Mouse (Mus musculus): ENCODE data around the gene Phox2a. TPM values are rescaled to one million over a fixed set of nuclear protein-coding genes. Genes with fewer than 3 reads are reported as not detected.

Gene Phox2a
- polyA plus RNA-seq, 1 experiment from 2014 or later = not detected

- no peak overlapping the region for H3K27ac ChIP-seq
- H3K4me3 ChIP-seq = no peak overlapping the region
- H3K4me1 ChIP-seq = peaks cover 27% of the 10 kb centered on the region
- H3K4me2 ChIP-seq = no peak overlapping the region
- no peaks in the 10 kb centered on the region for H3K9me3 ChIP-seq
- H3K9ac ChIP-seq = no peak overlapping the region
- peaks cover 77% of the 10 kb centered on the region for H3K36me3 ChIP-seq
- 96% methylated on average over 8 of the region's 8 CpGs for WGBS
- H3K27me3 ChIP-seq = no peaks in the 10 kb centered on the region
- ATAC-seq (ENCODE audit: insufficient number of reproducible peaks, insufficient read depth, low FRiP score, low TSS enrichment, low read depth) = no peak
These were observed 13.3 kb downstream of the Phox2a start for GRCm38 (mm10) chr7:101831437-101831836.

GRCm38 (mm10) chr7:101832372-101832771 is 14.3 kb downstream of the Phox2a start:
- 89% methylated on average over 4 of the region's 4 CpGs for WGBS
- peaks cover 27% of the 10 kb centered on the region for H3K4me1 ChIP-seq
- no peak overlapping the region for H3K4me3 ChIP-seq
- peaks cover 67% of the 10 kb centered on the region for H3K36me3 ChIP-seq
- H3K27me3 ChIP-seq = no peaks in the 10 kb centered on the region
- H3K27ac ChIP-seq = no peak overlapping the region
- no peaks in the 10 kb centered on the region for H3K9me3 ChIP-seq
- no peak overlapping the region for H3K9ac ChIP-seq
- no peak overlapping the region for H3K4me2 ChIP-seq
- ATAC-seq (ENCODE audit: insufficient number of reproducible peaks, insufficient read depth, low FRiP score, low TSS enrichment, low read depth) = no peak

DNA sequence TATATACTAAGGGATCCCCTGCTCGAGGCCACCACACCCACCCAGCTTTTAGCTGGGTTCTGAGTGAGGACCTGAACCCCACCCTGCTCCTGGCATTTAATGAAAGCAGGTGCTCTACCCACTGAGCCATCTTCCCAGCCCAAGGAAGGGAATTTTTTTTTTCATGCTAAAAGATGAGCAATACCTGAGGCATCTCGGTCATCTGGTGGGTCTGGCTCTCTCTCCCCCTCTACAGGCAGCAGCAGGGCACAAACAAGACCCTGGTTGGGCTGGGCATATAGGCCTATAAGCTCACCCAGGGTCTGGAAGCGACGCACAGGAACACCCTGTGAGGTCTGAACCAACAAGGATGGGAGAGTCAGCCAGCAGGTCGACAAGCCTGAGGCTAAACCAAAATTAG is 15.2 kb downstream of the Phox2a start:
- no peak for ATAC-seq (ENCODE audit: insufficient number of reproducible peaks, insufficient read depth, low FRiP score, low TSS enrichment, low read depth)
- no peak overlapping the region; the same call in 1 of the 2 replicates for H3K4me2 ChIP-seq
- peaks cover 58% of the 10 kb centered on the region for H3K36me3 ChIP-seq
- no peak overlapping the region for H3K27ac ChIP-seq
- H3K27me3 ChIP-seq = no peaks in the 10 kb centered on the region
- H3K4me3 ChIP-seq = no peak overlapping the region
- 68% methylated on average over 5 of the region's 5 CpGs for WGBS
- H3K9me3 ChIP-seq = no peaks in the 10 kb centered on the region
- H3K4me1 ChIP-seq = peaks cover 27% of the 10 kb centered on the region
- no peak overlapping the region for H3K9ac ChIP-seq

- H3K27ac ChIP-seq = no peak overlapping the region; the same call in 1 of the 2 replicates
- WGBS = 48% methylated on average over 3 of the region's 3 CpGs
- H3K4me3 ChIP-seq = no peak overlapping the region
- peaks cover 51% of the 10 kb centered on the region for H3K36me3 ChIP-seq
- peak overlapping the region; percentile 44; the same call in 1 of the 2 replicates for H3K9ac ChIP-seq
- H3K4me2 ChIP-seq = peak overlapping the region; percentile 0; the same call in 1 of the 2 replicates
- H3K9me3 ChIP-seq = no peaks in the 10 kb centered on the region
- H3K27me3 ChIP-seq = no peaks in the 10 kb centered on the region
- peaks cover 33% of the 10 kb centered on the region for H3K4me1 ChIP-seq
- ATAC-seq (ENCODE audit: insufficient number of reproducible peaks, insufficient read depth, low FRiP score, low TSS enrichment, low read depth) = no peak
These were observed 15.9 kb downstream of the Phox2a start for GRCm38 (mm10) chr7:101833916-101834584.

DNA sequence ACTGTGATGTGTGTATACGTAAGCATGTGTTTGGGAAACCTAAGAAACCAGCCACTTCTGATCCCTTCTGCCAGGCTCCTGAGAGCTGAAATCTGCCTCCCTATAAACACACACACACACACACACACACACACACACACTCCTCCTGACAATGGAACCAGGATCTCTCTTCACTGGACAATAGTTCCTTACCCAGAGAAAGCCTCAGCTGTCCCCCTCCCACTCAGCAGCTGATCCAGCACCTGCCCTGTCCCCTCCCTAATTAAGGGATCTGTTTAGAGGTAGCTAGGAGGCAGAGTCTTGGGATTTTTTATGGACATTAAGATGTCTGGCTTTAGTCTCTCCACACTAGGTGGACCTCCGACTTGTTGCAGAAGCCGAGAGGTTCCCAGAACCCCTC is 16.8 kb downstream of the Phox2a start:
- H3K4me1 ChIP-seq = peaks cover 35% of the 10 kb centered on the region
- H3K9me3 ChIP-seq = no peaks in the 10 kb centered on the region
- peaks cover 42% of the 10 kb centered on the region for H3K36me3 ChIP-seq
- H3K9ac ChIP-seq = peak overlapping the region; percentile 99; the same call in 1 of the 2 replicates
- peak overlapping the region; percentile 81 for H3K4me2 ChIP-seq
- H3K27me3 ChIP-seq = no peaks in the 10 kb centered on the region
- no peak for ATAC-seq (ENCODE audit: insufficient number of reproducible peaks, insufficient read depth, low FRiP score, low TSS enrichment, low read depth)
- whole genome bisulfite sequencing = 59% methylated on average over 3 of the region's 3 CpGs
- H3K27ac ChIP-seq = no peak overlapping the region
- H3K4me3 ChIP-seq = peak overlapping the region; percentile 90; the same call in 1 of the 2 replicates

DNA sequence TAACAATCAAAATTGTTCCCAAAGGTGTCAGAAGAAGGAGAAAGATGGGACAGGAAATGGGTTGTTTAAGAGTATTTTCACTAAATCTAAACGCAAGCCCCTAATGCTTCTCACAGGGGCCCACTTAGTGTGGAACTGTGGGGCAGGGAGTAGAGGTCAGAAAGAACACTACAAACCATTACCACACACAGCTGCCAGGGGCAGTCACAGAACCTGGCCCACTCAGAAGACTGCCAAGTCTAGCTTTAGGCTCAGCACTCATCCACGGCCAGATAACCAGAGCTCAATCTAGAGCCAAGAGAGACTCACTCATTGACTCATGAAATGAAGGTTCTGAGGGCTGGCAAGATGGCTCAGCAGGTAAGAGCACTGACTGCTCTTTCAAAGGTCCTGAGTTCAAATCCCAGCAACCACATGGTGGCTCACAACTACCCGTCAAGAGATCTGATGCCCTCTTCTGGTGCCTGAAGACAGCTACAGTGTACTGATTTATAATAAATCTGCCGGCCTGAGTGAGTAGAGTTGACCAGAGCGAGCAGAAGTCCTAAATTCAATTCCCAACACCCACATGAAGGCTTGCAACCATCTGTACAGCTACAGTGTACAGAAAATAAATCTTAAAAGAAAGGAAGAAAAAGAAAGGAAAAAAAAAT is 17.5 kb downstream of the Phox2a start:
- H3K4me3 ChIP-seq = peak overlapping the region; percentile 90
- H3K27ac ChIP-seq = peak overlapping the region; percentile 96
- 45% methylated on average over 5 of the region's 5 CpGs for WGBS
- no peaks in the 10 kb centered on the region for H3K27me3 ChIP-seq
- H3K4me2 ChIP-seq = peak overlapping the region; percentile 81
- H3K9me3 ChIP-seq = no peaks in the 10 kb centered on the region
- H3K4me1 ChIP-seq = peaks cover 35% of the 10 kb centered on the region
- peaks cover 35% of the 10 kb centered on the region for H3K36me3 ChIP-seq
- H3K9ac ChIP-seq = peak overlapping the region; percentile 99
- ATAC-seq (ENCODE audit: insufficient number of reproducible peaks, insufficient read depth, low FRiP score, low TSS enrichment, low read depth) = no peak

DNA sequence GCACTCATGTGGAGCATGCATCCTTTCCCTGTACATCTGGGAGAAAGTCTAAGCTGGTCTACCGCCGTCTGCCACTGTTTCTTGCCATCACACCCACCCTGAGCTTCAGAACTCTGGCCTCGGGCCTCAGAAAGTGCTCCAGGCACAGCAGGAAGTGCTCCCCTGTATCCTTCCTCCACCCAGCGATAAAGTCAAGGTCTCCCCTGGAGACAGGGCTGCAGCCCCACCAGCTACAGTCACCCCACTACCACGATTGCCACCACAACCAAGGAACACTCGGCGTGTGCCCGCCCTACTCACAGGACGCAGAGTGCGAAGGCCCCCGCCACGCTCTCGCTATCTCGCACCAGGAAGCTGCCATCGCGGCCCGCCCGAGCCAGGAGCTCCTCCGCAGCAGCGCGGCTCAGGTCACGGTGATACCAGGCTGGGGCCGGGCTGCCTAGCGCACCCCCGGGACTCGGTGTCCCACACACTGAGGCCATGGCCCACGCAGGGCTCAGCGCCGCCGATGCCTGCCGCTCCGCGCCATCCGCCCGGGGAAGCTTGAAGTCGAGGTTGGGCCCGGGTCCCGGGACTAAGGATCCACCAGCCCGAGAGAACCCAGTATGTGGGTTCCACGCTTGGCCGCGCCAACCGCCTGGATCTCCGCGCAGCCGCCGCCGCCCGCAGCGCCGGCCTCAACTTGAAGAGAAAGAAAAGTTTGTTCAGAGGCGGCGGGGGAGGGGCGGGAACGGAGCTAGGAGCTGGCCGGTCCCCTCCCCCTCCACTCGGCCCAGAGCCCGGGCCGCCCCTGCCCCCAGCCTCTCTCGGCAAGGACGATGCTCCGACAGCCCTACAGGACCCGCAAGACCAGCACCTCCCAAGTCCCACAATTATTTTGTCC is 18.4 kb downstream of the Phox2a start:
- no peaks in the 10 kb centered on the region for H3K27me3 ChIP-seq
- peak overlapping the region; percentile 90 for H3K4me3 ChIP-seq
- H3K9ac ChIP-seq = peak overlapping the region; percentile 99
- peak; percentile 34 for ATAC-seq (ENCODE audit: insufficient number of reproducible peaks, insufficient read depth, low FRiP score, low TSS enrichment, low read depth)
- H3K4me1 ChIP-seq = peaks cover 35% of the 10 kb centered on the region
- no peaks in the 10 kb centered on the region for H3K9me3 ChIP-seq
- H3K4me2 ChIP-seq = peak overlapping the region; percentile 81
- under 1% methylated on average over 63 of the region's 63 CpGs for WGBS
- H3K36me3 ChIP-seq = peaks cover 26% of the 10 kb centered on the region
- H3K27ac ChIP-seq = peak overlapping the region; percentile 96

DNA sequence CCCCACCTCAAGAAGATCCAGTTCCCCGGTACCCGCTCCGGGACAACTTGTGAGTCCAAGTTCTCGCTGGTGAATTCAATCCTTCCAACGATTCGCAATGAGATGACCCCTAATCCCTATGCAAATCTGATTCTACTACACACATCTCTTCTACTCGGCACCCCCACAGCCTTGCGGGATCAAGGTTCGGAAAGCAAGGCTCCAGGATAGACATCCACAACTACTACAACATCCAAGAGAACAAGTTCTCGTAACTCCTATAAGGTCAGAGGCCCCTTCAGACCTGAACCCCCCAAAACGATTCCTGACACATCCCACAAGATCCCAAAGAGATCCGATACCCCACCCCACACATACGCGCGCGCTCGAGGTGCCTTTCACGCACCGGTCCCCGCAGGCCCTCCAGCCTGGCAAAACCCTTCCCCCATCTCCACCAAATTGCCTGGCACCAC is 19.1 kb downstream of the Phox2a start:
- no peaks in the 10 kb centered on the region for H3K9me3 ChIP-seq
- WGBS = under 1% methylated on average over 20 of the region's 20 CpGs
- no peak for ATAC-seq (ENCODE audit: insufficient number of reproducible peaks, insufficient read depth, low FRiP score, low TSS enrichment, low read depth)

DNA sequence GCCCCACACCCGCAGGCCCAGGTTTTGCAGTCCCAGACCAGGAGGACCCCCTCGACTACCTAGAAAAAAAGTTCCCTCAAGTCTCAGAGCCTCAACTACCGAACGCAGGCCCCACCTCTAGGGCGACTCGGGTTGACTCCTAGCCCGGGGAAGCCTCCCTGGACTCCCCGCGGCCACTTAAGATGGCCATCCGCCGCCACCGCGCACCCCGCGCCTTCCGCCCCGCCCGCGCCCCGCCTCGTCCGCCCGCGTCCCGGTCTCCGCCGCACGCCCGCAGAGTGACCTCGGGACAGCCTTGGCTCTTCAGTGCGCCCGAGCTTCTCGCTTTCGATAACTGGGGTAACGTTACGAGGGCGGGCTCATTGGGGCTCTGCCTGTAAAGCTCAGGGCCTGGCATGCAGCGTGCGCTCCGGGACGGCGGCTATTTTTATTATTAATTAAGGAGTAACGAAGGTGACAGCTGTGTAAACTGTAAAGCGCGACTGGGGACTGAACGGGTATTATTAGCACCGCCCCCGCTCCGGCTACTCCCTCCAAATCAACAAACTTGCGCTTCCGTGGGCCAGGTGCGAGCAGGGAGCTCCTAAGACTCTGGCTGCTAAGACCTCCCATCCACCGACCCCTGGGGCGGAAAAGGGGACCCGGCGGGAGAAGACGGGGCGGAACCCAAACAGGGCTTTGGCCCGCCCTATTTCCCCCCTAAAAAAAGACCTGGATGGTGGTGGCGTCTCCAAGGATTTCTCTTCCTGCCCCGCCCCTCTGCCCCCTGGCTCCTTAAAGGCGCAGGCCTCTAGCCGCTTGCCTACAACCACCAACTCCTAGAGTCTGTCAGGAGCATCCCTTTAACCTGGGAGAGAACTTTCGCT is 19.7 kb downstream of the Phox2a start, which contains the start of gene Inppl1:
Gene Inppl1, minus strand, starts transcription at position 624 of the 866 bp plus-strand sequence.
- no peaks in the 10 kb centered on the region for H3K27me3 ChIP-seq
- ATAC-seq (ENCODE audit: insufficient number of reproducible peaks, insufficient read depth, low FRiP score, low TSS enrichment, low read depth) = peak; percentile 70
- H3K4me3 ChIP-seq = peak within 1 kb of the TSS; percentile 90
- H3K9me3 ChIP-seq = no peaks in the 10 kb centered on the region
- peak within 1 kb of the TSS; percentile 81 for H3K4me2 ChIP-seq
- H3K4me1 ChIP-seq = peaks cover 35% of the 10 kb centered on the region
- H3K9ac ChIP-seq = peak within 1 kb of the TSS; percentile 99
- H3K36me3 ChIP-seq = peaks cover 13% of the 10 kb centered on the region
- peak within 1 kb of the TSS; percentile 96 for H3K27ac ChIP-seq
- WGBS = under 1% methylated on average over 64 of the region's 64 CpGs

More for the DNA sequence above, 19.1 kb downstream of the Phox2a start:
- Histone ChIP-seq H3K36me3 (peaks cover 19% of the 10 kb centered on the region), H3K4me2 (peak overlapping the region; percentile 81), H3K9ac (peak overlapping the region; percentile 99), H3K27ac (peak overlapping the region; percentile 96), H3K4me3 (peak overlapping the region; percentile 90), H3K4me1 (peaks cover 35% of the 10 kb centered on the region), H3K27me3 (no peaks in the 10 kb centered on the region)

DNA sequence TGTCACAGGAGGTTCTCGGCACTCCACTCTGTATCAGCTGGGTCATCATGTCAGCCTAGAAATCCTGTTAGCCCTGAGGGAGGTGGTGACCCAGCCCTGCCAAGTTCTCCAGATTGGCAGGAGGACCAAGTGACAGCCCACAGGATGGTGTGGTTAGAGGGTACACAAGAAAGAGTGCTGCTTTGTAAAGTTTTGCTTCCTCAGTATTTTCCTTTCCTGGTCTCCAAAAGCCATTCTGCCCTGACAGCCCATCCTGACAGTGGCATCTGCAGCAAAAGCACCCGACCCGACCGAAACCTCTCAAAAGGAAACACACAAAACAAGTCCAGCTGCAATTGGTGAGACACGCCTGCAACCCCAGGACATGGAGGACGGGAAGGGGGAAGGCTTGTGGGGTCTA is 26.1 kb downstream of the Phox2a start:
- ATAC-seq (ENCODE audit: insufficient number of reproducible peaks, insufficient read depth, low FRiP score, low TSS enrichment, low read depth) = no peak
- Histone ChIP-seq H3K9ac (no peak overlapping the region), H3K36me3 (no peaks in the 10 kb centered on the region), H3K4me2 (no peak overlapping the region), H3K27me3 (no peaks in the 10 kb centered on the region), H3K4me1 (peaks cover under 1% of the 10 kb centered on the region; the same call in 1 of the 2 replicates), H3K27ac (no peak overlapping the region), H3K9me3 (no peaks in the 10 kb centered on the region), H3K4me3 (no peak overlapping the region)
- WGBS = 65% methylated on average over 6 of the region's 6 CpGs

Data from embryonic facial prominence, embryonic 13.5 days (tissue).